Mouse (Mus musculus) heart, embryonic 10.5 days (tissue): ENCODE results near the gene Ldlrad3. TPM values are rescaled to one million over a fixed set of nuclear protein-coding genes. Genes with fewer than 3 reads are reported as not detected.

Experiments
- DNase-seq: peaks from one replicate; pipeline ENCODE4 v3.0.0-alpha.2; 2017; ENCODE audit warnings: low spot score
- H3K27ac ChIP-seq: fragments of 300-500 bp; sonication (generic); 2 replicates; pipeline ENCODE4 v1.5.1; 2016; ENCODE audit warnings: mild to moderate bottlenecking
- H3K27me3 ChIP-seq: fragments of 300-500 bp; sonication (generic); 2 replicates; pipeline ENCODE4 v1.6.1; 2016; ENCODE audit warnings: mild to moderate bottlenecking; ENCODE audit not compliant: poor library complexity, insufficient read depth, severe bottlenecking
- H3K36me3 ChIP-seq: fragments of 300-500 bp; sonication (generic); 2 replicates; pipeline ENCODE4 v1.6.1; 2016; ENCODE audit warnings: mild to moderate bottlenecking, moderate library complexity
- H3K4me1 ChIP-seq: fragments of 300-500 bp; sonication (generic); 2 replicates; pipeline ENCODE4 v1.6.1; 2016; ENCODE audit warnings: mild to moderate bottlenecking
- H3K4me3 ChIP-seq: fragments of 300-500 bp; sonication (generic); 2 replicates; pipeline ENCODE4 v1.5.1; 2016; ENCODE audit warnings: mild to moderate bottlenecking, moderate library complexity
- H3K9me3 ChIP-seq: fragments of 300-500 bp; sonication (generic); 2 replicates; pipeline ENCODE4 v1.6.1; 2016; ENCODE audit warnings: mild to moderate bottlenecking, moderate library complexity
- WGBS: fragments of 180-500 bp; shearing (Covaris S2); methylation state at CpG from one replicate; pipeline ENCODE4 v1.1.7; 2016; 5-methylcytosine and 5-hydroxymethylcytosine counted together
- polyA plus RNA-seq: library from polyadenylated mRNA; unstranded; fragments of >200 nt; fragmentation: Nextera tagmentation; extraction: Ambion mirVana; gene quantifications from 2 replicates; pipeline ENCODE4 v1.2.1, GENCODE M21; 2016

Ldlrad3 gene
- polyA plus RNA-seq, 1 experiment from 2014 or later, result 27.5 TPM

DNA sequence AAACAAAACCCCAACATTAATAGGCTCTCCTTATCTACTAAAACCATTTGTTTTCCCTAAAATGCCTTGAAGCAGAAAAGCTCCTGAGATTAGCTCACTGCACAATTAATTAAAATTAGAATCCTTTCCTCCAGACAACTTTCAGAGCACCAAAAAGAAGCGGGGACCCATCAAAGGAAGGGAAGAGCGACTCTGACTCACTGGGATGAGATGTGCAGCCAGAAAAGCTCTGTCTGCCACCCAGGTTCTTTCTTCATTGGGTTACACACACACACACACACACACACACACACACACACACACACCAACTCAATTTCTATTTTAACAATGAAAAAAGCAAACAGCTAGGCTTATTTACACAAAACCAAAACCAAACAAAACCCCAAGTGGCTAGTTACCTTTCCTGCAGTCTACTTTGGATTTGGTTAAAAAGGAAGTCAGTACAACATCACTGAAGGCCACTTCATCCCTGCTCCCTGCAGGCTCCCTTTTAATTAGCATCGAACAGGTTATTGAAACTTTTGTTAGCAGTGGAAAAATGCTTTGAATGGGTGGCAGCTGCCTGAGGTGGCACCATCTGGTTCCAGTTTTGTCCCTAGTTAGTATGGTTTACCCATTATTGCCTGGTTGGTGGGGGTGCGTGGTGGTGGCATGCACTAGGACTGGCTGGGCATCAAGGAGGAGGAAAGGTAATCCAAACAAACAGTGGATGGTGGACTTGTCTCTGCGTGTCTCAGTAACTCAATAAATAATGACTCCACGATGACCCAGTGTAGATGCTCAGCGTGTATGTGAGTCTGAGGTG lies 235.3 kb downstream of the Ldlrad3 start:
- Histone ChIP-seq H3K27me3 (no peaks in the 10 kb centered on the region), H3K9me3 (no peaks in the 10 kb centered on the region), H3K4me1 (peaks cover 3% of the 10 kb centered on the region; the same call in 1 of the 2 replicates), H3K36me3 (peaks cover 32% of the 10 kb centered on the region), H3K27ac (no peak overlapping the region), H3K4me3 (no peak overlapping the region)
- WGBS, result 74% methylated on average over 7 of the region's 7 CpGs
- no peak for DNase-seq

DNA sequence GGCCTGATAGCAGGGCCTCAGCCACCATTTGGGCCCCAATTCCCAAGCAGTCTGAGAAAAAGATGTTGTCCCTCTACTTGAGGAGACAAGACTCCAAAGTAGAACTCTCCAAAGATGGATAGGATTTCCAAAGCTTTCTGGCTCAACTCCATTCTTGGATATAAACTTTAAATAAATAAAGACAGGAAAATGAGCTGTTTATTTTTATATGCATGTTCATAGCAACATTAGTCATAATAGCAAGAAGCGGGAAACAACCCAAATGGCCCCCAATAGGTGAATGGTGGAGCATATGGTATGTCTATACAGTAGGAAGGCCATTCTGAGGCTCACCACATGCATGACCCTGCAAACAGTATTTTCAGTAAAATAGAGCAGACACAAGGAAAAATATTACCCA lies 251.2 kb downstream of the Ldlrad3 start:
- no peak overlapping the region for H3K27ac ChIP-seq
- WGBS, result 90% methylated on average over 1 of the region's 1 CpGs
- DNase-seq, result no peak

DNA sequence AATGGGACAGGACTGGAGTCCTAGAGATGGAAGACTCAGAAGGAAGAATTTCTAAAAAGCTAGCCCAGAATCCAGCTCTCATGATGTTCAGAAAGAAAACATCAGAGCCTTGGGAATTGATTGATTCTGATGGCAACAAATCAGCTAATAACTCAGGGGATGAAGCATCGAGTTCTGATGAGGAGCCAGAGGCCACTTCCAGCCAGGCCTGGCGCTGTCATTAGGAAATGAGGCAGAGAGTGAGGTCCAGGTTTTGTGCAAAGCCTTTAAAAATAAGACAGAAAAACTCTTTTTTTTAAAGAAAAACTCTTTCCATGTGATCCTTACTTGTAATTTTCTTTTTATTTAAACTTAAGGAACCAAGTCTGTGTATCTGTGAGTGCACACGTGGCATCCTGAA lies 252.9 kb downstream of the Ldlrad3 start:
- no peak overlapping the region for H3K4me3 ChIP-seq
- no peaks in the 10 kb centered on the region for H3K27me3 ChIP-seq
- no peaks in the 10 kb centered on the region for H3K36me3 ChIP-seq
- WGBS, result 82% methylated on average over 3 of the region's 3 CpGs
- no peaks in the 10 kb centered on the region for H3K4me1 ChIP-seq
- H3K9me3 ChIP-seq, result no peaks in the 10 kb centered on the region
- no peak overlapping the region for H3K27ac ChIP-seq
- no peak for DNase-seq

More for the DNA sequence above, 251.2 kb downstream of the Ldlrad3 start:
- no peaks in the 10 kb centered on the region for H3K9me3 ChIP-seq
- no peaks in the 10 kb centered on the region for H3K36me3 ChIP-seq
- no peak overlapping the region for H3K4me3 ChIP-seq
- H3K27me3 ChIP-seq, result no peaks in the 10 kb centered on the region
- H3K4me1 ChIP-seq, result no peaks in the 10 kb centered on the region

DNA sequence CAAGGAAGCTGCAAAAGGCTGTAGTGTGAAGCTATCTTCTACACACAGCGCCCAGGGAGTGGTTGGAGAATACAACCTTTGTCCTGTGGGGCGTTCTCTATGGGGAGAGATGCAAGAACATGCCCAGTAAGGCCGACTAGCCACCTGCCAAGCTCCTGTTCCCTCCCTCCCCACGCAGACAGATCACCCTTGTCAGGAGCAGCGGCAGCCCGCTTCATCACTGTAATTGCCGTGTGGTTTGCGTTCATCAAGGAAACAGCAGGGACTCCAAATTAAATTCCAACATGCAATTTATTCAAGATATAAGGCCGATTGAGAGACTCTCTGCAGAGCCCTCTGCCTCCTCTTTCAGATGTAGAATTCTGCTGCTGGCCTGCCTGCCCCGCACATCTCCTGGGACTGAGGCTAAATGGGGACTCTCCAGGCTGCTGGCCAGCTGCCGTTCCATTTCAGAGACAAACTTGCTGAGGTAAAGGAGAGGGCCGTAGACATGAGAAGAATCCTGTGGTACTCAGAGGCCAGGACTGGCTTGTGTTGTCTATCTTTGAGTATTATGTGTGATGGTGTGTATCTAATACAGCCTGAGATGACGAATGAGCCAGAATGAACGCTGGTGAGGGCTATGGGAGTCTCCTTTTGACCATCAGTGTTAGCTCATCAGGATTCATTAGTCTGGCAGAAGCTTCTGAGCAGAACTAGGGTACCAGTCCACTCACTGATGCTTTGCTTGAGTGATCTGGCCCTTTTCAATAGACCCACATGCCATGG lies 253.8 kb downstream of the Ldlrad3 start:
- no peaks in the 10 kb centered on the region for H3K9me3 ChIP-seq
- H3K36me3 ChIP-seq, result no peaks in the 10 kb centered on the region
- DNase-seq, result no peak
- 83% methylated on average over 14 of the region's 14 CpGs for WGBS
- H3K27me3 ChIP-seq, result no peaks in the 10 kb centered on the region
- no peaks in the 10 kb centered on the region for H3K4me1 ChIP-seq
- no peak overlapping the region for H3K4me3 ChIP-seq
- H3K27ac ChIP-seq, result no peak overlapping the region

DNA sequence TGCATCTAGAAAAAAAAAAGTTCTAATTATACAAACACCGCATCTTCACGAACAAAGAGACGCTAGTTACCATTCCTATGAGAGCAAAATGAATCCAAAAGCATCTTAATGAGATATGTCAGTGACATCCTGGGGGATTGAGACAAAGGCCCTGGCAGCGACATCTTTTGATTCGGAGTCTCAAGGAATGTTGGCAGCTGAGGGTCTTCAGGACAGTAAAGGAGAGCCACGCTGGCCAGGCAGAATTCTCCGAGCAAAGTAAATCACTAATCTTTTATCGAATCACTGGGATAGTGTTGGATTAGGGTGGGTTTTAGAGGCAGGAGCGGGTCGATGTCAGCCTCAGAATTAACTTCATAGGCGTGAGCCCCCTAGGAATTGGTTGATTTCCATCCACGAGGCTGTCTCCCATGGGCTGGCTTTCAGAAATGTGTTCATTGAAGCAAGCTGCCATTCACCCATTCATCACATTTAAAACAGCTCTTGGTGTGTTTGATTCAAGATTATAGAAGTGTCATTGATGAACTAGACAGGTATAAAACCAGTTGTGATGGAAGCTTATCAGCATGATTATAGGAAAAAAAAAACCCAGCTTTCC lies 260.5 kb downstream of the Ldlrad3 start:
- H3K36me3 ChIP-seq, result no peaks in the 10 kb centered on the region
- no peaks in the 10 kb centered on the region for H3K4me1 ChIP-seq
- H3K4me3 ChIP-seq, result no peak overlapping the region
- DNase-seq, result no peak
- WGBS, result 85% methylated on average over 12 of the region's 12 CpGs
- no peaks in the 10 kb centered on the region for H3K9me3 ChIP-seq
- H3K27me3 ChIP-seq, result no peaks in the 10 kb centered on the region
- H3K27ac ChIP-seq, result no peak overlapping the region

DNA sequence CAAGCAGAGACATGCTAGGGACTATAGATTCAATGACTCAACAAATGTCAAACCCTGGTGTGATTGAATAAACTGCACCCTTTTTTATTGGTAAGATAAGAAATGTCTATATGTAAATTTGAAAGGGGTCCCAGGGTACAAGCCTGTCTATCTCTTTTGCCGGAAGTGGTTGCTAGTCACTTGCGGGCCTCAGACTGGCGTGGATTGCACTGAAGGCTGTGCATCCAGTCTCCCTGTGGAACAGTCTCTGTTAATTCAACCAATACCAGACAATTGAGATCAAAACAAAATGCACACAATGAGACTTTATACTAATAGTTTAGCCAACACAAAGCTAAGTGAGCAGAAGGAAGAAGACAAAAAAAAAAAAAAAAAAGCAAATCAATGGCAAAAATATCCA lies 261.0 kb downstream of the Ldlrad3 start:
- no peak overlapping the region for H3K27ac ChIP-seq
- H3K4me1 ChIP-seq, result no peaks in the 10 kb centered on the region
- no peaks in the 10 kb centered on the region for H3K9me3 ChIP-seq
- DNase-seq, result no peak
- WGBS, result 91% methylated on average over 3 of the region's 3 CpGs
- H3K36me3 ChIP-seq, result no peaks in the 10 kb centered on the region
- H3K4me3 ChIP-seq, result no peak overlapping the region
- H3K27me3 ChIP-seq, result no peaks in the 10 kb centered on the region

DNA sequence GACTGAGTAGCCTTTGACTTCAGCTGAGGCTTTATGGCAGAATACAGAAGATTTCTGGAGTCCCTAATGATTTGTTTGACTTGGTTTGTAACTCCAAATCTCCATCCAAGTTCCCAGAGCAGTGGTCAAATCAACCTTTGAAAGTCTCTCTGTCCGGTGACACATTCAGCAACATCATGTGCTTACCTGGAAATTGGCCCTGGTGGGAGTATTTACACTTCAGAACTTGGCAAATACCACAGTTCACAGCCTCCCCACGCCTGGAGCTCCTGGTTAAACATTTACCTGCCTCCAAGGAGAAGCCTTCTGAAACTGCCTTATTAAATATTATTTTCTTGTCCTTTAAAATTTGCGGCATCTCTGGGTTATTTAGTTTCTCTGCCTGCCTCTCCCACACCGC lies 263.0 kb downstream of the Ldlrad3 start:
- no peaks in the 10 kb centered on the region for H3K9me3 ChIP-seq
- H3K27ac ChIP-seq, result no peak overlapping the region
- no peak overlapping the region for H3K4me3 ChIP-seq
- no peaks in the 10 kb centered on the region for H3K4me1 ChIP-seq
- H3K36me3 ChIP-seq, result no peaks in the 10 kb centered on the region
- DNase-seq, result no peak
- 82% methylated on average over 4 of the region's 4 CpGs for WGBS
- no peaks in the 10 kb centered on the region for H3K27me3 ChIP-seq

DNA sequence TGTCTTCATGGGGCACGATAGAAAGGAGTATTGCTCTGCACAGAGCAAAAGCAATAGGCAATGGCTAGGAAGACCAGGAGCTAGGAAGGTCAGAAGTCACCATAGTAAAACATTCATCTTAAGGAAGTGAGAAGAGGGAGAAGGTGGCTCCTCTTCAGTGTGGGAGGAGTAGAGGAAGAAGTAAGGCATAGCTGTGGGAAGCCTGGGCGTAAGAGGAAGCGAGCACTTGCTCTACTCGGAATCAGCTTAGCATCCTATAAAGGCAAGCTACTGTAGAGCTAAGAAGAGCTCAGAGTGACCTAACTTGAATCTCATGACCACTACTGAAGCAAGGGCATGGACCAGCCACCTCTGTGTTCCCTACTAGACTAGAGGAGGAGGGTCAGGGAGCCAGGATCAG lies 263.9 kb downstream of the Ldlrad3 start:
- Histone ChIP-seq H3K36me3 (no peaks in the 10 kb centered on the region), H3K27ac (no peak overlapping the region), H3K9me3 (no peaks in the 10 kb centered on the region), H3K27me3 (no peaks in the 10 kb centered on the region), H3K4me3 (no peak overlapping the region), H3K4me1 (no peaks in the 10 kb centered on the region)
- 94% methylated on average over 4 of the region's 4 CpGs for WGBS
- DNase-seq, result no peak

DNA sequence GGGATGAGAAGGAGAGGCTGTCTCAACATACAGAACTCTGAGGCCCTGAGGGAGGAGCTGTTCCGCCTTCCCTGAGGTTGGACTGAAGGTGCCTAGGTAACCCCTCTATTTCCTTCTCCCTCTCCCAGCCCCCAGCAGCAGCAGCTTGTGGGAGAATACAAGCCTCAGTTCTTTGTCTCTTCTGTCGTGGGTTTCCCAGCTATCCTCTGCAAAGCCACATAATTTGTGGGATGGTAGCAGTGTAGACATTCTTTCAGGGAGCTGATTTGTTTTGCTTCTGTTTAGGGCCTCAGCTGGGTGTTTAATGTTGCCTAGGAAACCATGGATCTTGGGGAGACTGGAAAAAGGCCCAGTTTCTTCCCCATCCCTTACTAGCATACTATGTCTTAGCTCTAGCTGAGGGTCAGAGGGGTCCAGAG lies 266.0 kb downstream of the Ldlrad3 start:
- no peaks in the 10 kb centered on the region for H3K9me3 ChIP-seq
- no peak overlapping the region for H3K27ac ChIP-seq
- H3K27me3 ChIP-seq, result no peaks in the 10 kb centered on the region
- H3K36me3 ChIP-seq, result no peaks in the 10 kb centered on the region
- 52% methylated on average over 2 of the region's 2 CpGs for WGBS
- H3K4me1 ChIP-seq, result no peaks in the 10 kb centered on the region
- no peak for DNase-seq
- H3K4me3 ChIP-seq, result no peak overlapping the region

DNA sequence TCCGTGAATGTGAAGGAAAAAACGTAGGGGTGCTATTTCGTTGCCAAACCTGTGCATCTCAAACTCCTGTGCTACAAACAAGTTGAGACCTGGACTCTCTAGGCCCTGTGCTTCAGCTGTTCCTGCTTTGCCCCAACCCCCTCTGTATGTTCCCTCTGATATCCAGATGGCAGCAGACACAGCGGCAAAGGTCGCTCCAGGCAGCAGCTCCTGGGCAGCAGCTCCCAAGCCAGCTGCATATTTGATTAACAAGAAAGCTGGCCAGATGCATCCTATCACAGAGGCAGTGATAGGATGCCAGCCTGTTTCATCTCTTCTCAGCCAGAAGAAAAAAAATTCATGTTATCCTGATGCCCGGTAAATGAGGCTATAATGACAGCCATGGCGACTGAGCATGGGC lies 267.7 kb downstream of the Ldlrad3 start:
- Histone ChIP-seq H3K36me3 (no peaks in the 10 kb centered on the region), H3K27me3 (no peaks in the 10 kb centered on the region), H3K4me1 (no peaks in the 10 kb centered on the region), H3K4me3 (no peak overlapping the region), H3K27ac (no peak overlapping the region), H3K9me3 (no peaks in the 10 kb centered on the region)
- 82% methylated on average over 7 of the region's 7 CpGs for WGBS
- DNase-seq, result peak; percentile 67

DNA sequence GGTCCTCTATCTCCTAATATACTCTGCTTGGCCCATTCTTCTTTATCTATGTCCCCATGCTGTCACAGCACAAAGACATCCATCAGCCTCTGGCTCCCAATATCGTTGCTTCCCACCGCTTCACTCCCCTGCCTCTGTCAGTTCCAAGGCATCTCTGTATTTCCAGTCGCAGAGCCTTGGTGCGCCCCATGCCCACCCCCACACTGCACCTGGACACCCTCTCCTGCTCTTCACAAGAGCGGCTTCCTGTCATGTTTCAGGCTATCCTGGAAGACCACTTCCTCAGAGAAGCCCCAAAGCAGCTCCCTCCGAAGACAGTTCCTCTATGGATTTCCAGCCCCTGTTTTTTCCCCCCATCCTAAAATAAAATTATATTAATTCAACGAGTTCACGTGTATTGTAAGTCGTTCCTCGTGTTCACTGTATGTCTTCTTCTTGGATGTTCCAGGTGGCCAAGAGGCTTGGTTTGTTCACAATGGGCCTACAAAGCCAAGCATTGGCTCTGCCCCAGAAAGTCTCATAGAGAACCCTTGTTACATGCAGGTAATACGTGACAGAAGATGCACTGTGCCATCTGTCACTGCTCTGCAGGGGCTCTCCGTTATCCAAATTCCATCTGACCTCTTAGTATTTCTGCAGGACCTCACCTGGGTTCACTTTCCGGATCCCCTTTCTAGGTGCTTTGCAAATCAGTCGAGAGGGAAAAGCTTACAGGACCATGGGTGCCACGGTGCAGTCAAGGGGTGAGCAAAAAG lies 276.7 kb downstream of the Ldlrad3 start:
- WGBS, result 87% methylated on average over 15 of the region's 15 CpGs
- no peak for DNase-seq
- peaks cover 9% of the 10 kb centered on the region for H3K36me3 ChIP-seq
- H3K27me3 ChIP-seq, result no peaks in the 10 kb centered on the region
- no peak overlapping the region for H3K27ac ChIP-seq
- peaks cover 4% of the 10 kb centered on the region for H3K4me1 ChIP-seq
- H3K9me3 ChIP-seq, result no peaks in the 10 kb centered on the region
- no peak overlapping the region for H3K4me3 ChIP-seq

DNA sequence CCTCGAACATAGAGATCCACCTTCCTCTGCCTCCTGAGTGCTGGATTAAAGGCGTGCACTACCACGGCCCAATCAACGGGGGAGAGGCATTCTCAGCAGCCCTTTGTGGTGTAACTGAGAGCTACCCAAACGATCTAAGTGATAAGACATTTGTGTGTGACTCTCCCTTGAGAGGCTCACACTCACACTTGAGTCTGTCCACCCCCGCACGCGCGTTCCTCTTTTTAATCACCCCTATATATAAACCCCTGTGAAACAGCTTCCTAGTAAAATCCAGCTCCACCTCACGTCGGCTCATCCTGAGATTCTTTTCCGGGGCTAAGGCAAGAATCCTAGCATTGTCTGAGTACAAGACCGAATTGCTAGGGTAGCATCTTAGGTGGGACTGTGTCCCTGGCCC lies 277.4 kb downstream of the Ldlrad3 start:
- DNase-seq, result no peak
- 69% methylated on average over 13 of the region's 13 CpGs for WGBS
- no peak overlapping the region for H3K27ac ChIP-seq

More for the DNA sequence above, 277.4 kb downstream of the Ldlrad3 start:
- Histone ChIP-seq H3K4me1 (peaks cover 4% of the 10 kb centered on the region), H3K36me3 (peaks cover 9% of the 10 kb centered on the region), H3K4me3 (no peak overlapping the region), H3K9me3 (no peaks in the 10 kb centered on the region), H3K27me3 (no peaks in the 10 kb centered on the region)
